Mouse (Mus musculus) T-cell, adult 2 months (primary cell): ENCODE results near the gene Tex2.

Experiments
- DNase-seq: peaks from one replicate; pipeline ENCODE4 v3.0.0; 2022; ENCODE audit warnings: low spot score

Tex2 gene

DNA sequence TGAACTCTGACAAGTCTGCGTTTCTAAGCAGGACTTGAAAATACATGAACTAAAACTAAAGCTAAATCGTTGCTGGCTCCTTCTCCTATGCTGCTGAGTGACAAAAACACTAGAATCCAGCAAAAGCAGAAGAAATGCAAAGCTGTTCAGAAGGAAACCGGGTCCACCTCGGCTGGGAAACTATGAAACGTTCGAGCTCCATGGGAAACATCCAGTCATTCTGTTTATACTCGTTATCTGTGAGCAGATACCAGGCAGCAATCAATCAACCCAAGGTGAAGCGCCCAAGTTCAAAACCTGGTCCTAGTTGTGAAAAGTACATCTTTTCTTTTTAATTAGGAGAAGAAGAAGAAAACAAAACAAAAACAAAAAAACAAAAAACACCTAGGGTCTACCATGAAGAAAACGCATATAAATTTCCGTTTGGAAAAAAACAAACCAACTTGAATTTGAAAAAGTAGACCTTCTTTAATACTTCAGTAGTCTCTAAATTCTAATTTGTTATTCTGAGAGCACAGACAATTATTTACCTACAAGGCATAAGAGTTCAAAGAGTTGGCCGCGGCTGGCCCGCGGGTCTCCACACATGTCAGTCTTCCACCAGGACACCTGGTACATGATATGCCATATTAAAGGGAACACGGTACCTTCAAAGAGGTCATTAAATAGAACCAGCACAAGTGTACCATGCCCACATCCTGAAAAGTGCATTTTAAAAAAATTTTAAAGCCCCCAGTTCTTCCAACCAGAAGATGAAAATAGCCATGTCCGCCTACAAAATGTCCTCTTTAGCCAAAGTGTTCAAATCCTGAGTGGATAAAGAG lies 127.0 kb downstream of the Tex2 start:
- no peak for DNase-seq

DNA sequence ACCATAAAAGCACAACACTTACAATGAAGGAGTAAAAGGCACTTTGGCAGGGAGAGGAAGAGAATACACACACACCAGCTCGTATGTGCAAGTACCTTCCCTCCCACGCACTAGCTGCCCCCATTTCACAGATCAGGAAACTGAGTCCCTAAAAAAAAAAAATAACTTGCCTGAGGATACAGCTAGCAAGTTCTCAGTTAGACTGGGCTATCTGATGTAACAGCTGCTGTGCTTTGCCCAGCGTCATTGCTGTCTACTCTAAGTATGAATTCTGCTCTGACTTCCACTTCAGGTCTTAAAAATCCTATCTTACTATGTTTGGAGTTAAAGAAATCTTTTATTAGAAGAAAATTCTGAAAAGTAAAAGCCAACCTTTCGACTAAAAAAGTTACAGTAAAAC lies 127.6 kb downstream of the Tex2 start:
- no peak for DNase-seq

DNA sequence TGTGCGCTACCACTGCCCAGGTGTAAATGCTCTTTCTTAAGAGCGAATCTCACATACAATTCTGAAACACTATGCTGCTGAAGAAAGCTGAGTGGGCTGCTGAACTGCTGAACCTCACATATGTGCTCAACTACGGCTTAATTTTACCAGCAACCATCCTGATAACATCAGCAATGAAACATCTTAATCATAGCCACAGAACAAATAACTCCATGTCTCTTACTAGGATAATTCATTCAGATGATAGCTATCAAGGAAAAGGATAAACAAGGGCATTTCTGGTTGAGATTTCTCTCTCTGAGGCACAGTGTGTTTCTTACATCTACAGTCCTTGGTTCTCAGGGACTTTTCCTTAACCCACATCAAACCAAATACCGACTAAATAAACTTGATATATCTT lies 128.3 kb downstream of the Tex2 start:
- DNase-seq = no peak

DNA sequence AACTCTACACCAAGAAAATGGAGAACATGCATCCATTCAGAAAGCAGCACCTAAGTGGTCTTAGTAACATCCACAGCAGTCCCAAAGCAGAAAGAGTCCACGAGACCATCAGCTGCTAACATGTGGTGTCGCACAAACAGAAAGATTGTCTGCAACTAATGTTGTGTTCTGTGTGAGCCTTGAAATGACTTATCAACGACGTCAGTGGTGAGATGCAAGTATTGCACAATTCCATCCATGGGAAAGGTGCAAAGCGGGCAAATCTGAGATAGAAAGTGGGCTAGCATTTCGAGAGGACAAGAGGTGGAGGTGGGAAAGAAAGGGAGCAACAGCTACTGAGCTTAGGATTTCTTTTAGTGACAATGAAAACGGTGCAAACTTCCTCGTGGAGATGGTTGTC lies 130.4 kb downstream of the Tex2 start:
- DNase-seq = no peak

DNA sequence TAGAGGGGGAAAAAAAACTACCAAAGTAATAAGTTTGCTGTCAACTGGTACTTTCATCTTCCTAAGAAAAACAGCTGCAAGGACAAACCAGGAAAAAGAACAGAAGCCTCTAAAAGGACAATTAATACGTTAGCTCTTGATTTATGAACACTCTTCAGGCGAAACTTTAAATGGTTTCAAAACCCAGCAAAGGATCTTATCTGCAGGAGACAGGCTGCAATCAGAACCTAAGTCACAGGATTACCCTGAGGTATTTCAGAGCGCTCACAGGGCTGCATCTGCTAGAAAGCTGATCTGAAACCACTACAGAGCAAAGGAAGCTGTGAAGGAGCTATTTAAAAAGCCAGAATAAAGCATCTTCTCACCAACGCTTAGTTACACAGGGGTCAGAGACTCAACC lies 131.6 kb downstream of the Tex2 start:
- DNase-seq = peak; percentile 26

DNA sequence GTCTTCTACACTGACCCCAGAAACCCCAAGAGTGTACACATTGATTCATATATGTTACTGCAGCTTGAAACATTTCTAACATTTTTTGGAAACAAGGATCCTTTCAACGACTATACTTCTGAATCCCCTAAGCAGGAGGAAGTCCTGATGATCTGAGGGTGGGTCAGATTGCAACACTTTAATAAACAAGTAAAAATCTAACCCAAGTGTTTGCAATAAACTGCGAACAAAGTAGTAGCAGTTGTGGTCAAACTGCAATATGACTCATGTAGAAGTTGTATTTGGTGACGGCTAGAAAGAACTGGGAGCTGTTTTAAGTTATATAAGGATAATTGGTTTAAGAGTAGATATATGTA lies 132.7 kb downstream of the Tex2 start:
- DNase-seq = no peak

DNA sequence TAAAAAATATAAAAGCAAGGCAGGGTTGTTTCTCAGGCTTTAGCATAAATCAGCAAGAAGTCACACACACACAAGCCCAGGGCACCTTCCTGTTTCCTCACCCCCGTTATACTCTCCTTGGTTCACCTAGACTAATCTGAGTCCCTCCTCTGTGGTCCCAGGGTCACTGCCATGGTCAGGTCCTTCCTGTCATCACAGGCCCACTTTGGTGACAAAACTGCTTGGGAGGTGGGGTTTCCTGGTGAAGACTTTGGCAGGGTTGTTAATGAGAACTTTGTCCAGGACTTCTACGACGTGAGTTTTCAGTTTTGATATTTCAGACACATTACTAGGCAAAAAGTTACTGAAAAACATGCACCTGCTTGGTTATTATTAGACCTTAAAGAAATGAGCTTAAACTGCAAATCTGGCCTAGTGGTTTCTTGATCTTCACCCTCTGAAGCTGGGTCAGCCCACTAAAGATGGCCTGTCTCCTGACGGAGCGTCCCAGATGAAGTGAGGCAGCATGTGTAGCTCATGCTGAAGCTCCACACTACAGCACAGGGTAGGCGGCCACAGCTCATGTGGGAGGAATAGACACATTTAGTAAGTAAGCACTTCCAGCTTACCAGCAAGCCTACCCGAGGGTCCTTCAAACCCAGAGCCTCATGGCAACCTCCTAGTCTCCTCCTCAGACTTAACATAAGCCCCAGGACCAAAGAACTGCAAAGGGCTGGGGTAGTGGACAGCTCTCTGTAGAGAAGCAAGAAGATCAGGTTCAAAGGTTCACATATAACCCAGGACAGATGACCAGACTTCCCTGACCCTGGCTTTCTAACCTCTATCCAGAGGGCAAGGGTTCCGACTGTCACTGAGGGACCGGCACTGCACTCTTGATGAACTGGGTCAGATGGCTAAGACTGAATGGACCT lies 133.3 kb downstream of the Tex2 start:
- DNase-seq = no peak

DNA sequence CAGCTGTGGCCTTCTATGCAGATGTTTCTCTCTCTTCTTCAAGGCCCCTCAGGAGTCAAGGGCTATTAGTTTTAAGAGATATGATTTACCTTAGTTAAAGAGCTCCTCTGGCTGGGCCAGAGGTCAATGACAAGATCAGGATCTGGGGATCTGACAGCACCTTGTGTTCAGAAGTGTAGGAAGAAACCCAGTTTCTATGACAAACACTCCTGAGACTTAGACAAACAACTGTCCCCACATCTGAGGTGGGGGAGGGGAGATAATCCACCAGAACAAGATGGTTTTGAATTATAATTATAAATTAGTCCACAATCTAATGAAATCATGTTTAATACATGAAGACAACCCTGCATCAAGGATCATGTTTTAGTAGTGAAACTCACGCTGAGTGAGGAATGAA lies 134.5 kb downstream of the Tex2 start:
- no peak for DNase-seq

DNA sequence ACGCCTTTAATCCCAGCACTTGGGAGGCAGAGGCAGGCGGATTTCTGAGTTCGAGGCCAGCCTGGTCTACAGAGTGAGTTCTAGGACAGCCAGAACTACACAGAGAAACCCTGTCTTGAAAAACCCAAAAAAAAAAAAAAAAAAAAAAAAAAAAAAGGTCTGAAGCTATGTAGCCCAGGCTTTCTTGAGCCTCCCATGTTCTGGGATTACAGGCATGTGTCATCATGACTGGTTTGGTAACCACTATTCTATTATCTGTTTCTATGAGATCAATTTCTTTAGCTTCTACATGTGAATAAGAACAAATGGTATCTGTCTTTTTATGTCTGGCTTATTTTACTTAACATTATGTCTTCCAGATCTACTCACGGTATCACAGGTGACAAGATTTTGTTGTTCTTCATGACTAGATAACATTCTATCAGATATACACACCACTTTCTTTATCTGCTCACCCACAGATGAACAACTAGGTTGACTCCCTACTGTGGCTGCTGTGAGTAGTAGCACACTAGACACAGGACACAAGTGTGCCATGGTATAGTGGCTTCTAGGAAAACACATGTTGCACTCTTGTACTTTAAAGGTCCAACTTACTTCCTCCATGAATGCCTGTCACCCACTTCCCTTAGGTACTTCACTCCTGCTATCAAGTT lies 135.6 kb downstream of the Tex2 start:
- DNase-seq = no peak

DNA sequence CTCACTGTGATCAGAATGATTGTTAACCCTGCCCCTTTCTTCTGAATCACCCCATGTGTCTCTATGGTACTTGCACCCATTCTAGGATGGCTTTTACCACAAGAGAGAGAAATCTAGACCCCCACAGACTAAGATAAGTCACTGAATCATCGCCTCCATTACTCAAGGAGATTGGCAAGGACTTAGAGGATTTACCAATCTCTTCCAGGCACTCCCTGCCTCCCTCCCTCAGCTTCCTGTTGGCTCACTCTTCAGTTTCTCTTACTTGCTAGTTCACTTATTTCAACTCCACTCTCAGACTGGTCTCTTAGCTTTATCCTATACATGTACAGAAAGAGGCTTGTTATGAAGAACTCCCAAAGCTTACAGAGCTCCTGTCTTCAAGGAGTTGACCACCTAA lies 137.9 kb downstream of the Tex2 start:
- no peak for DNase-seq

DNA sequence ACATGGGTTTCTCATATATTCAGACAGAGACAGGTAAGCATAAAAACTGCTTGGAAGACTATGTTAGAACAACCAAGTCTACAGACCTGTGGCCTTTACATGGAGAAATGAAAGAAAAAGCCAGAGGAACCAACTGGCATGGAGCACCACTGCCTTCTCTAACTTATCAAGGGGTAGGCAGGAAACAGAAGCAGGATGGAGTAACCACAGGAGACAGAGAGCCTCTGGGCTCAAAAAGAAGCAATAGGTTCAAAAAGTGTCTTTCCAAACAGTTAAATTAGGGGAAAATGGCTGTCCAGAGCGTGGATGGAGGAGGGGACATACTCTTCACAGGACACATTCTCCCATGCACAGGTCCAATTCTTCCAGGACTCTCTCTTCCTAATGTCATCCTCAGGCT lies 141.6 kb downstream of the Tex2 start:
- DNase-seq = no peak

DNA sequence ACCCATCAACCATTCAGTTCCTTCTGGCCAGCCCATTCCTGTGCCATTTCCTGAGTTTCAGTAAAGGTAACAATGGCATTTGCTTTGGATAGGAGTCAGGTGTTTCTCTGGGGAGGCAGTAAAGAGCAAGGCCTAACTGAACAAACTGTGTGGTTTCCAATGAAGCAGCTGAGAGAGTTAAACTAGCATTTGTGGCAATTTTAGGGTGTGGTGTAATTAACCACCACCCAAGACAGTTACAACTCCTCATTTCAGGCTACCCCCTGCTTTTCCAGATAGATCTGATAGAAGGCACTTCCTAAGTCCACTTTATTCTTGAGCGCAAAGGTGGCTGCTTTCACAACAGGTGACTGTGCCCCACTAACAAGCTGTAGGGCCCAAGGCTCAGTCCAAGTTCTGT lies 144.7 kb downstream of the Tex2 start:
- no peak for DNase-seq

DNA sequence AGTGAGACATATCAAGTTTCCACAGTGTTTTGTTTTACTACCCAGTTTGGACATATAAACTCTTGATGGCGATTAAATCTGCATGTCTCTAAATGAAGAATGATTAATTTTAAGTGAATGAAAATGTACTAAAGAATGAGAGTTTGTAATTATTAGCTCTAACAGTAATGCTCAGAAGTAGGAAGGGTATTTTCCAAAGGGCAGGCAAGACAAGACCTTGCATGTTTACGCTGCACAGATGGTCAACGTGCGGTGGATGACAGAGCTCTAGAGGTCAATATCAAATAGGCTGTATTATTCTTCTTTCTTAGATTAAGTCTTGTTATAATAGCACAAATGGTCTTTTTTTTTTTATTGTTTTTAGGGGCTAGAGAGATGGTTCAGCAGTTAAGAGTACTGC lies 147.3 kb downstream of the Tex2 start:
- DNase-seq = no peak

DNA sequence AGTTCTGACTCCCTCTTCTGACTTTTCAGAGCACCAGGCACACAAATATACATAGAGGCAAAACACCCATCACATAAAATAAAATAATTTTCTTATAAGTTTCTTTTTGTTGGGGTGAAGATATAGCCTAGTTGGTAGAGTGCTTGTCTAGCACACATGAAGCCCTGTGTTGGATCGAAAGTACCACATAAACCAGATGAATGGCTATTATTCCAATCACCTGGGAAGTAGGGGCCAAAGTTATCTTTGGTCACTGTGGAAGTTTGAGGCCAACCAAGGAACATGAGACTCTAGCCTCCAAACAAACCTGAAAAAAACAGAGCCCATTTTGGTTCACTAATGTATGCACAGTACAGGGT lies 147.7 kb downstream of the Tex2 start:
- no peak for DNase-seq

DNA sequence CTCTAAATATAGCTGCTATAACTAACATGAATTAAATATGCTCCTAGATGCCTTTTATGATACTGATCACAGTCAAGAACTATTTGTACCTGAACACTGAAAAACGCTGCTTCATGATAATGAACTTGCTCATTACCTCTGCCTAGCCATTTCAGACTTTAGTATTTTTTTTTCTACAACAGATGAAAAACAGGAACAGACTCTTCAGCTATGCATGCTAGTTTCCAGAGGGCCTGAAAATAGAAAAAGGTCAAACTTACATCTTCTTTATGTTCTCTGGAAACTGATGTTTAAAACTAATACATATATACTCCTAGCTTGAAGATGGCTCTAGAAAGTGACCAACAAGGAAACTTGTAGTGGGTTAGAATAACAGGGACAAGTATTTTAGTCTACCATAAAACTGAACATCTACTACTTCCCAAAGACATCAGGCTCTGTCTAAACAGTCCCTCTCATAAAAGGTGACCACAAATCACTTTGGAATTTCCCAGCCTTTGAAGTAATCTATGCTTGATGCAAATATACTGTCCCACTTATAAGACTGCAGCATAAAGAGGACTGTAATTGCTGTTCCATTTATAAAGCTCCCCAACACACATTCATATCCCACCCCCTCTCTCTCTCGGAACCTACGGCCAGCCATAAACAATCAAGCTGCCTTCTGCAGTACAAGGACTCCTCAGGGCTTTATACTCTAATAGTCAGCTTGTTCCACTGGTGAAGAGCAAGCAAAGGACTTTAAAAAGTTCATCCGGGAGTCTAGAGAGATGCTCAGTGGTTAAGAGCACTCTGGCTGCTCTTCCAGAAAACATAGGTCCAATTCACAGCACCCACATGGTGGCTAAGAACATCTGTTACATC lies 148.3 kb downstream of the Tex2 start:
- DNase-seq = no peak

DNA sequence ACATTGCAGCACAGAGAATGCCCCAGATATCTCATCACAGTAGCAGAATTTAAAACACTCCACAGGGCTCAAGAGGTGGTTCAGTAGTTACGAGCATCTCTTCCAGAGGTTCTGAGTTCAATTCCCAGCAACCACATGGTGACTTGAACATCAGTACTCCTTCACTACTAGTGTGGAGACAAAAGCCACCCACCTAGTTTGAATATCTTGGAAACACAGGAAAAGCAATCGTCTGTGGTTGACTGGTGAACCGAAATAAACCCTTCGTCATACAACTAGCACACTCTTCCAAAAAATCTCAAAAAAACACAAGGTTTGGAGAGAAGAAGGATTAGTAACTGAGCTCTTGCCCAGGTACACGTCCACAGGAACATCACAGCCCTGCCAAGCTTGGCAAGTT lies 149.4 kb downstream of the Tex2 start:
- DNase-seq = no peak

DNA sequence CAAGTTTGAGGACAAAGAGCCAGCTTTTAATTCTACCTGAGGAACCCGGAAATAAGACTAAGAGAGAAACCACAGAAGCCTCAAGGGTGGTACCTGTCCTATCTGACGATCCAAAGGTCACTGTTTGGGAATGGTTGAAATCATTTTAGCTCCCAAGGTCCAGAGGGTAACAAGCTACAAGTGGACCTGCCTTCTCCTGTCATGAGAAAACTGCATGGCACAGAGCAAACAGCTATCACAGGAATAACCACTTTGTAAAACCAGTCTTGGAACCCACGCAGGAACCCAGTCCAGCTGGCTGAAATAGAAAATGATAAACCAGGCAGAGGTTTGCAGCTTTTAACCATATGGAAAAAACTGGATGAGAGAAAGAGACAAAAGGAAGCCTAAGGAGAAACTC lies 150.9 kb downstream of the Tex2 start:
- DNase-seq = no peak

DNA sequence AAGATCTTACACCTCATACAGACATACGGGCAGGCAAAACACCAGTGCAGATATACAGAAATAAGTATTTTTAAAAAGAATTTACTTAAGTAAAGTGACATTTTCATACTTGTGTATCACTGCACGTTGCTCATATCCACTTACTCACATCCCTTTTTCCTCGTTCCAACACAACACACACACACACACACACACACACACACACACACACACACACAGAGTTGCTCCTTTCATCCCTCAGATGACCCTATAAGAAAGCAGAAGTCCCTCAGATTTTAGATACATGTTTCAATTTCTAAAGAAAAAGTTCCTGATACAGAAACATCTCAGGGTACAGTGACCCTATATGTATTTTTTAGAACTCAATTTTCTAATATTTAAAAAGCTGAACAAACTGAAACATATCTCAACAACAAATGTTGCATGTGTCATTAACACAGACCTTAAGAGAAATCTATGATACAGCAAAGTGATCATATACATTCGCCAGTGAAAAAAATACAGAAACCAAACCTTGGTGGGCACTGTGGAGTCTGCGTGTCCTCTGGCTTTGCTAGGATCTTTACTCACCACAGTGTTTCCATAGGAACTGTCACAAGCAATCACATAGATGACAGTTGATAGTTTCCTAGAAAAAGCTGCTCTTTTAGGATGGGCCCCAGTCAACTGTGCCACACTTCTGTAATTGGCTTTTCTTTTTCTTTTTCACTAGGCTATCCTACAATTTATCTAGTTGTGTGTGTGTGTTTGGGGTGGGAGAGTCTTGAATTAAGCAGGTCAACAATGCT lies 151.9 kb downstream of the Tex2 start:
- DNase-seq = no peak

DNA sequence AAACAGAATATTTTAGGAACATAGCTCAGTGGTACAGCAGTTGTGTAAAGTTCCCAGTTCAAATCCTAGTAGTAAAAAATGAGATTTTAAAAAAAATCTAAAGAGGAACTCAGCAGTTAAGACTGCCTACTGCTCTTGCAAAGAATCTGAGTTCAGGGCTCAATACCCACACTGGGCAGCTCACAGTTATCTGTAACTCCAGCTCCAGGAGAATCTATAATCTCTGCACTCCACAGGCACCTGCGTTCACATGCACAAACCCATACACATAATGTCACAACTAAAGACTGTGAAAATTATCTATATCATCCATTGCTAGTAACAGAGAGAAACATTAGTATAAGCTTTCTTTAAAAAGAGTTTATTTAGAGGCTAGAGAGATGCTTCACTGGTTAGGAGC lies 152.6 kb downstream of the Tex2 start:
- DNase-seq = no peak

DNA sequence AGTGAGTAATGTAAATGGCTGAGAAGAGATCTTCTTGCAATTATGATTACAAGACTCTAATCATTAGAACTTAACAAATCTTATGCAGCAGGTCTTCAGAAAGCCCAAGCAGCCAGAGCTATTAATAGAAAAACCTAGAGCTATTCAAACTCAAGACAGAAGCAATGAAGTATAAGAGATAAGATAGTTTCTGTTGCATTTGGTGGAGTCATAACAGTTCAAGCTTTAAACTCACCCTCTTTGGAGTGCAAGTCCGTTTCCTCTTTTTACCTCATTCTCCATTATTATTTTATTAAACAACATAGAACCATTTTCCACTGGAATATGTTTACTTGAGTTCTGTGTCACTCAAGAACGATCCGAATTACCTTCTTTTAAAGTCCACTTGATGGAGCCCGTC lies 154.7 kb downstream of the Tex2 start:
- no peak for DNase-seq
